In the genomic region with DNA sequence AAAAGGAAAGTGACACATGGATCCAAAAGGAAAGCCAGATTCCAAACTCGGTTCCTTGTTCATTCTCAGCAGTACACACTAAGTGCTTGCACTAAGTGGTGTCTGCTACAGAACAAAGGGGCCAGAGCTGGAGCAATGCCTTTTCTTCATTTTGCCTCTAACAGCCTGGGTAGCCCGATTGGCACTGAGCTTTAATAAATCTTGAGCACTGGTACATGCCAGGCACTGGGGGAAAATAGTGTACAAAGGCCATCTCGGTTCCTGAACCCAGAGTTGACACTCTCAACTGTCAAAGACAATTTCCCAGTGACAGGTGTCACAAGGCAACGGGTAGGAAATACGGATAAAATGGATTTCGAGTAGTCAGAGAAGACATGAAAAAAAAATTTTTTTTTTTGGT, we compare ENCODE assay signal across 8 mouse cellular contexts. TPM values are rescaled to one million over a fixed set of nuclear protein-coding genes. Genes with fewer than 3 reads are reported as not detected.
DNase-seq lines count a peak whose midpoint lies in the region; ATAC-seq and TF ChIP-seq lines count a peak whose summit lies in the region.

No protein-coding gene starts in this region.

- WGBS in lung, postnatal 0 days, result 52% methylated on average over 6 of the region's 6 CpGs
- WGBS in heart, postnatal 0 days, result 47% methylated on average over 6 of the region's 6 CpGs
- WGBS in limb, embryonic 10.5 days, result 56% methylated on average over 6 of the region's 6 CpGs
- WGBS in neural tube, embryonic 14.5 days, result 45% methylated on average over 6 of the region's 6 CpGs

- H3K9ac ChIP-seq in lung, postnatal 0 days (replicated peaks; ENCODE audit: low read depth), result no peak overlapping the region
- peak overlapping the region; percentile 91; the same call in 1 of the 2 replicates for H3K9ac ChIP-seq in heart, postnatal 0 days (replicated peaks; ENCODE audit: low read depth, low read length)
- peak overlapping the region; percentile 43; the same call in 1 of the 2 replicates for H3K9ac ChIP-seq in neural tube, embryonic 14.5 days (replicated peaks; ENCODE audit: low read depth, low read length)

- TF ChIP-seq EP300 in lung, postnatal 0 days (IDR thresholded peaks at IDR 0.05), result no peak
- TF ChIP-seq EP300 in heart, postnatal 0 days (IDR thresholded peaks at IDR 0.05; ENCODE audit: low read depth), result no peak

- DNase-seq in lung, postnatal 0 days (ENCODE audit: low spot score), result no peak
- no peak for DNase-seq in lung, postnatal 14 days
- no peak for DNase-seq in heart, postnatal 0 days (ENCODE audit: low spot score)
- no peak for DNase-seq in limb, embryonic 10.5 days (ENCODE audit: low spot score)
- no peak for DNase-seq in urinary bladder, postnatal 25 days (ENCODE audit: low spot score)
- no peak for DNase-seq in embryo, embryonic 11 days

- ATAC-seq in lung, postnatal 0 days, result no peak
- ATAC-seq in heart, postnatal 0 days (ENCODE audit: insufficient read depth, low read depth), result no peak
- ATAC-seq in neural tube, embryonic 14.5 days (ENCODE audit: low read depth), result no peak

- no peaks in the 10 kb centered on the region for H3K27me3 ChIP-seq in lung, postnatal 0 days (replicated peaks; ENCODE audit: insufficient read depth, low read length)
- H3K27me3 ChIP-seq in heart, postnatal 0 days (ENCODE audit: control insufficient read depth, insufficient read depth, low read length), result no peaks in the 10 kb centered on the region
- H3K27me3 ChIP-seq in limb, embryonic 10.5 days (ENCODE audit: low read depth, poor library complexity, severe bottlenecking), result no peaks in the 10 kb centered on the region
- no peaks in the 10 kb centered on the region for H3K27me3 ChIP-seq in neural tube, embryonic 14.5 days (ENCODE audit: control insufficient read depth, insufficient read depth, low read length)

- no peaks in the 10 kb centered on the region; the same call in 1 of the 2 replicates for H3K4me1 ChIP-seq in lung, postnatal 0 days (ENCODE audit: insufficient read depth, low read depth, low read length)
- H3K4me1 ChIP-seq in brown adipose tissue, adult 24 weeks (ENCODE audit: control insufficient read depth, insufficient read depth, insufficient read length, low read length), result peaks cover 4% of the 10 kb centered on the region; the same call in 1 of the 2 replicates
- peaks cover 14% of the 10 kb centered on the region for H3K4me1 ChIP-seq in heart, postnatal 0 days (ENCODE audit: control insufficient read depth, insufficient read depth)
- H3K4me1 ChIP-seq in limb, embryonic 10.5 days, result peaks cover 16% of the 10 kb centered on the region
- H3K4me1 ChIP-seq in neural tube, embryonic 14.5 days (ENCODE audit: control insufficient read depth, insufficient read depth, low read length), result peaks cover 17% of the 10 kb centered on the region

- TF ChIP-seq CTCF in lung, postnatal 0 days (IDR thresholded peaks at IDR 0.05), result no peak
- TF ChIP-seq CTCF in heart, postnatal 0 days (IDR thresholded peaks at IDR 0.05; ENCODE audit: low read depth), result no peak

- H3K4me2 ChIP-seq in lung, postnatal 0 days (replicated peaks; ENCODE audit: low read depth, low read length), result peak overlapping the region; percentile 57
- peak overlapping the region; percentile 65 for H3K4me2 ChIP-seq in heart, postnatal 0 days (ENCODE audit: low read depth, low read length)
- peak overlapping the region; percentile 51 for H3K4me2 ChIP-seq in neural tube, embryonic 14.5 days (ENCODE audit: low read depth, low read length)

- no peaks in the 10 kb centered on the region for H3K9me3 ChIP-seq in lung, postnatal 0 days (ENCODE audit: low read length)
- H3K9me3 ChIP-seq in heart, postnatal 0 days (replicated peaks; ENCODE audit: control insufficient read depth, low read length), result no peaks in the 10 kb centered on the region
- H3K9me3 ChIP-seq in limb, embryonic 10.5 days (replicated peaks), result no peaks in the 10 kb centered on the region
- H3K9me3 ChIP-seq in neural tube, embryonic 14.5 days (ENCODE audit: control insufficient read depth, low read length), result no peaks in the 10 kb centered on the region

- peak overlapping the region; percentile 85; the same call in 1 of the 2 replicates for H3K4me3 ChIP-seq in lung, postnatal 0 days (ENCODE audit: low read depth, low read length)
- peak overlapping the region; percentile 66 for H3K4me3 ChIP-seq in brown adipose tissue, adult 24 weeks (ENCODE audit: insufficient read depth, low read depth, low read length)
- peak overlapping the region; percentile 93 for H3K4me3 ChIP-seq in heart, postnatal 0 days (ENCODE audit: low read depth, low read length)
- peak overlapping the region; percentile 74 for H3K4me3 ChIP-seq in limb, embryonic 10.5 days
- peak overlapping the region; percentile 77 for H3K4me3 ChIP-seq in neural tube, embryonic 14.5 days (ENCODE audit: low read depth, low read length)

- H3K36me3 ChIP-seq in lung, postnatal 0 days (ENCODE audit: insufficient read depth, low read length), result peaks cover 5% of the 10 kb centered on the region; the same call in 1 of the 2 replicates
- H3K36me3 ChIP-seq in heart, postnatal 0 days (replicated peaks; ENCODE audit: control insufficient read depth, insufficient read depth, low read length), result peaks cover 19% of the 10 kb centered on the region
- H3K36me3 ChIP-seq in limb, embryonic 10.5 days, result peaks cover 18% of the 10 kb centered on the region
- peaks cover 10% of the 10 kb centered on the region for H3K36me3 ChIP-seq in neural tube, embryonic 14.5 days (ENCODE audit: control insufficient read depth, insufficient read depth, low read length)

- H3K27ac ChIP-seq in lung, postnatal 0 days (ENCODE audit: low read length), result no peak overlapping the region
- H3K27ac ChIP-seq in brown adipose tissue, adult 24 weeks (replicated peaks; ENCODE audit: low read depth, low read length), result peak overlapping the region; percentile 98
- peak overlapping the region; percentile 92 for H3K27ac ChIP-seq in heart, postnatal 0 days (ENCODE audit: low read depth)
- H3K27ac ChIP-seq in limb, embryonic 10.5 days, result peak overlapping the region; percentile 89
- H3K27ac ChIP-seq in neural tube, embryonic 14.5 days (ENCODE audit: low read depth, low read length), result peak overlapping the region; percentile 86

RNA-seq across cellular contexts. Expression of gene Mtch2, which starts 0.8 kb away (rescaled TPM):
- polyA plus RNA-seq in lung, postnatal 0 days (2015; fragmentation: Nextera tagmentation; extraction: Ambion mirVana), result 193 and 200 TPM in 2 replicates
- 906 and 910 TPM in 2 replicates for polyA plus RNA-seq in brown adipose tissue, adult 24 weeks (2012; ENCODE audit: insufficient read depth, insufficient read length, missing spikeins)
- total RNA-seq in heart, postnatal 0 days (2014; rRNA removed; ENCODE audit: low replicate concordance), result 181 and 206 TPM in 2 replicates
- 246 and 266 TPM in 2 replicates for polyA plus RNA-seq in heart, postnatal 0 days (2015; fragmentation: Nextera tagmentation; extraction: Ambion mirVana)
- 217 and 233 TPM in 2 replicates for polyA plus RNA-seq in limb, embryonic 10.5 days (2016; fragmentation: Nextera tagmentation; extraction: Ambion mirVana)
- 277 and 280 TPM in 2 replicates for polyA plus RNA-seq in neural tube, embryonic 14.5 days (2014; fragmentation: Nextera tagmentation; extraction: Ambion mirVana)

RNA-seq across cellular contexts. Expression of gene C1qtnf4, which starts 39.5 kb away (rescaled TPM):
- polyA plus RNA-seq in lung, postnatal 0 days (2015; fragmentation: Nextera tagmentation; extraction: Ambion mirVana), result 6.2 and 8.2 TPM in 2 replicates
- polyA plus RNA-seq in brown adipose tissue, adult 24 weeks (2012; ENCODE audit: insufficient read depth, insufficient read length, missing spikeins), result 1.6 and 1.8 TPM in 2 replicates
- total RNA-seq in heart, postnatal 0 days (2014; rRNA removed; ENCODE audit: low replicate concordance), result 15.5 and 18.7 TPM in 2 replicates
- 23.7 and 28.1 TPM in 2 replicates for polyA plus RNA-seq in heart, postnatal 0 days (2015; fragmentation: Nextera tagmentation; extraction: Ambion mirVana)
- 3.2 and 5.5 TPM in 2 replicates for polyA plus RNA-seq in limb, embryonic 10.5 days (2016; fragmentation: Nextera tagmentation; extraction: Ambion mirVana)
- polyA plus RNA-seq in neural tube, embryonic 14.5 days (2014; fragmentation: Nextera tagmentation; extraction: Ambion mirVana), result 135 and 143 TPM in 2 replicates

RNA-seq across cellular contexts. Expression of gene Kbtbd4, which starts 58.4 kb away (rescaled TPM):
- polyA plus RNA-seq in lung, postnatal 0 days (2015; fragmentation: Nextera tagmentation; extraction: Ambion mirVana), result 18.1 and 21.3 TPM in 2 replicates
- 13.0 and 13.2 TPM in 2 replicates for polyA plus RNA-seq in brown adipose tissue, adult 24 weeks (2012; ENCODE audit: insufficient read depth, insufficient read length, missing spikeins)
- 19.5 and 28.3 TPM in 2 replicates for total RNA-seq in heart, postnatal 0 days (2014; rRNA removed; ENCODE audit: low replicate concordance)
- 16.4 and 17.8 TPM in 2 replicates for polyA plus RNA-seq in heart, postnatal 0 days (2015; fragmentation: Nextera tagmentation; extraction: Ambion mirVana)
- 52.0 and 63.6 TPM in 2 replicates for polyA plus RNA-seq in limb, embryonic 10.5 days (2016; fragmentation: Nextera tagmentation; extraction: Ambion mirVana)
- polyA plus RNA-seq in neural tube, embryonic 14.5 days (2014; fragmentation: Nextera tagmentation; extraction: Ambion mirVana), result 47.5 and 50.4 TPM in 2 replicates

RNA-seq across cellular contexts. Expression of gene Ndufs3, which starts 58.5 kb away (rescaled TPM):
- 146 and 159 TPM in 2 replicates for polyA plus RNA-seq in lung, postnatal 0 days (2015; fragmentation: Nextera tagmentation; extraction: Ambion mirVana)
- polyA plus RNA-seq in brown adipose tissue, adult 24 weeks (2012; ENCODE audit: insufficient read depth, insufficient read length, missing spikeins), result 871 and 1,187 TPM in 2 replicates
- total RNA-seq in heart, postnatal 0 days (2014; rRNA removed; ENCODE audit: low replicate concordance), result 556 and 596 TPM in 2 replicates
- polyA plus RNA-seq in heart, postnatal 0 days (2015; fragmentation: Nextera tagmentation; extraction: Ambion mirVana), result 620 and 652 TPM in 2 replicates
- 216 and 220 TPM in 2 replicates for polyA plus RNA-seq in limb, embryonic 10.5 days (2016; fragmentation: Nextera tagmentation; extraction: Ambion mirVana)
- polyA plus RNA-seq in neural tube, embryonic 14.5 days (2014; fragmentation: Nextera tagmentation; extraction: Ambion mirVana), result 229 and 259 TPM in 2 replicates
